Mouse (Mus musculus): ENCODE data around the gene Tspan17.

Tspan17 gene

GRCm38 (mm10) chr13:54797356-54797755 is 8.2 kb downstream of the Tspan17 start:
- no peaks in the 10 kb centered on the region for H3K9me3 ChIP-seq (ENCODE audit: low read length)
- H3K4me1 ChIP-seq (replicated peaks; ENCODE audit: low read depth, low read length), result peaks cover 41% of the 10 kb centered on the region
- TF ChIP-seq NANOG (IDR thresholded peaks at IDR 0.05; ENCODE audit: borderline replicate concordance, low read length) (no peak), POU5F1 (IDR thresholded peaks at IDR 0.05; ENCODE audit: borderline replicate concordance, low read length) (no peak), CTCF (conservative IDR thresholded peaks at IDR 0.05; ENCODE audit: low read length) (peak; percentile 99)
- H3K36me3 ChIP-seq (ENCODE audit: insufficient read depth, low read length), result peaks cover 10% of the 10 kb centered on the region
- H3K4me3 ChIP-seq (replicated peaks; ENCODE audit: low read length), result no peak overlapping the region
- H3K27me3 ChIP-seq (ENCODE audit: insufficient read depth, low read length), result peaks cover 23% of the 10 kb centered on the region; the same call in 1 of the 2 replicates

- H3K4me3 ChIP-seq (replicated peaks; ENCODE audit: low read length), result no peak overlapping the region
- H3K27me3 ChIP-seq (ENCODE audit: insufficient read depth, low read length), result peaks cover 26% of the 10 kb centered on the region; the same call in 1 of the 2 replicates
- TF ChIP-seq NANOG (IDR thresholded peaks at IDR 0.05; ENCODE audit: borderline replicate concordance, low read length) (no peak), POU5F1 (IDR thresholded peaks at IDR 0.05; ENCODE audit: borderline replicate concordance, low read length) (no peak), CTCF (conservative IDR thresholded peaks at IDR 0.05; ENCODE audit: low read length) (no peak)
- no peaks in the 10 kb centered on the region for H3K9me3 ChIP-seq (ENCODE audit: low read length)
- H3K4me1 ChIP-seq (replicated peaks; ENCODE audit: low read depth, low read length), result peaks cover 35% of the 10 kb centered on the region
- peaks cover 10% of the 10 kb centered on the region for H3K36me3 ChIP-seq (ENCODE audit: insufficient read depth, low read length)
These were observed 8.9 kb downstream of the Tspan17 start for GRCm38 (mm10) chr13:54797861-54798643.

- Histone ChIP-seq H3K4me1 (replicated peaks; ENCODE audit: low read depth, low read length) (peaks cover 30% of the 10 kb centered on the region), H3K27me3 (ENCODE audit: insufficient read depth, low read length) (peaks cover 26% of the 10 kb centered on the region; the same call in 1 of the 2 replicates), H3K36me3 (ENCODE audit: insufficient read depth, low read length) (peaks cover 10% of the 10 kb centered on the region), H3K9me3 (ENCODE audit: low read length) (no peaks in the 10 kb centered on the region), H3K4me3 (replicated peaks; ENCODE audit: low read length) (no peak overlapping the region)
- TF ChIP-seq POU5F1 (IDR thresholded peaks at IDR 0.05; ENCODE audit: borderline replicate concordance, low read length), result no peak
- TF ChIP-seq NANOG (IDR thresholded peaks at IDR 0.05; ENCODE audit: borderline replicate concordance, low read length), result no peak
- no peak for TF ChIP-seq CTCF (conservative IDR thresholded peaks at IDR 0.05; ENCODE audit: low read length)
These were observed 9.6 kb downstream of the Tspan17 start for GRCm38 (mm10) chr13:54798740-54799139.

- H3K27me3 ChIP-seq (ENCODE audit: insufficient read depth, low read length), result peaks cover 26% of the 10 kb centered on the region; the same call in 1 of the 2 replicates
- peaks cover 10% of the 10 kb centered on the region for H3K36me3 ChIP-seq (ENCODE audit: insufficient read depth, low read length)
- TF ChIP-seq CTCF (conservative IDR thresholded peaks at IDR 0.05; ENCODE audit: low read length) (peak; percentile 80), POU5F1 (IDR thresholded peaks at IDR 0.05; ENCODE audit: borderline replicate concordance, low read length) (no peak)
- H3K4me3 ChIP-seq (replicated peaks; ENCODE audit: low read length), result no peak overlapping the region
- H3K4me1 ChIP-seq (replicated peaks; ENCODE audit: low read depth, low read length), result peaks cover 26% of the 10 kb centered on the region
- H3K9me3 ChIP-seq (ENCODE audit: low read length), result no peaks in the 10 kb centered on the region
These were observed 10.5 kb downstream of the Tspan17 start for GRCm38 (mm10) chr13:54799701-54800100.

GRCm38 (mm10) chr13:54800206-54800605 is 11.0 kb downstream of the Tspan17 start:
- peaks cover 26% of the 10 kb centered on the region; the same call in 1 of the 2 replicates for H3K27me3 ChIP-seq (ENCODE audit: insufficient read depth, low read length)
- no peak for TF ChIP-seq CTCF (conservative IDR thresholded peaks at IDR 0.05; ENCODE audit: low read length)
- TF ChIP-seq NANOG (IDR thresholded peaks at IDR 0.05; ENCODE audit: borderline replicate concordance, low read length), result no peak
- no peak for TF ChIP-seq POU5F1 (IDR thresholded peaks at IDR 0.05; ENCODE audit: borderline replicate concordance, low read length)
- H3K9me3 ChIP-seq (ENCODE audit: low read length), result no peaks in the 10 kb centered on the region
- peaks cover 26% of the 10 kb centered on the region for H3K4me1 ChIP-seq (replicated peaks; ENCODE audit: low read depth, low read length)
- H3K4me3 ChIP-seq (replicated peaks; ENCODE audit: low read length), result no peak overlapping the region
- peaks cover 10% of the 10 kb centered on the region for H3K36me3 ChIP-seq (ENCODE audit: insufficient read depth, low read length)

GRCm38 (mm10) chr13:54803010-54803409 is 13.8 kb downstream of the Tspan17 start:
- H3K9me3 ChIP-seq (ENCODE audit: low read length), result no peaks in the 10 kb centered on the region
- peaks cover 33% of the 10 kb centered on the region for H3K4me1 ChIP-seq (replicated peaks; ENCODE audit: low read depth, low read length)
- no peaks in the 10 kb centered on the region for H3K36me3 ChIP-seq (ENCODE audit: insufficient read depth, low read length)
- TF ChIP-seq NANOG (IDR thresholded peaks at IDR 0.05; ENCODE audit: borderline replicate concordance, low read length) (no peak), CTCF (conservative IDR thresholded peaks at IDR 0.05; ENCODE audit: low read length) (peak; percentile 84)
- H3K4me3 ChIP-seq (replicated peaks; ENCODE audit: low read length), result no peak overlapping the region
- peaks cover 28% of the 10 kb centered on the region for H3K27me3 ChIP-seq (ENCODE audit: insufficient read depth, low read length)

GRCm38 (mm10) chr13:54805134-54805838 is 16.1 kb downstream of the Tspan17 start:
- Histone ChIP-seq H3K4me3 (replicated peaks; ENCODE audit: low read length) (no peak overlapping the region), H3K27me3 (ENCODE audit: insufficient read depth, low read length) (peaks cover 31% of the 10 kb centered on the region), H3K9me3 (ENCODE audit: low read length) (no peaks in the 10 kb centered on the region), H3K4me1 (replicated peaks; ENCODE audit: low read depth, low read length) (peaks cover 29% of the 10 kb centered on the region), H3K36me3 (ENCODE audit: insufficient read depth, low read length) (no peaks in the 10 kb centered on the region)
- peak; percentile 62 for TF ChIP-seq CTCF (conservative IDR thresholded peaks at IDR 0.05; ENCODE audit: low read length)
- no peak for TF ChIP-seq NANOG (IDR thresholded peaks at IDR 0.05; ENCODE audit: borderline replicate concordance, low read length)

GRCm38 (mm10) chr13:54806434-54806976 is 17.3 kb downstream of the Tspan17 start:
- Histone ChIP-seq H3K36me3 (ENCODE audit: insufficient read depth, low read length) (no peaks in the 10 kb centered on the region), H3K4me3 (replicated peaks; ENCODE audit: low read length) (0 out of 2 replicates have a peak overlapping the region, but pooled peaks have one; percentile 4), H3K27me3 (ENCODE audit: insufficient read depth, low read length) (peaks cover 33% of the 10 kb centered on the region), H3K9me3 (ENCODE audit: low read length) (no peaks in the 10 kb centered on the region), H3K4me1 (replicated peaks; ENCODE audit: low read depth, low read length) (peaks cover 29% of the 10 kb centered on the region)
- TF ChIP-seq CTCF (conservative IDR thresholded peaks at IDR 0.05; ENCODE audit: low read length), result no peak
- no peak for TF ChIP-seq NANOG (IDR thresholded peaks at IDR 0.05; ENCODE audit: borderline replicate concordance, low read length)
- TF ChIP-seq POU5F1 (IDR thresholded peaks at IDR 0.05; ENCODE audit: borderline replicate concordance, low read length), result no peak

Measured in E14TG2a.4 (cell line).